Mouse (Mus musculus) embryo, embryonic 10.5 days (tissue): Measurements from ENCODE around the gene Ccdc57.
A peak's percentile ranks its signal among the peaks of the same experiment; 100 is the strongest.
"Not testable (repeated sequence)": the region's sequence is repeated elsewhere in the genome, so short reads cannot be mapped to it uniquely, and the experiment has no call there.

Experiments used
- DNase-seq: peaks from one replicate; pipeline ENCODE4 v3.0.0-alpha.2; 2015; ENCODE audit warnings: low spot score

Gene Ccdc57

DNA sequence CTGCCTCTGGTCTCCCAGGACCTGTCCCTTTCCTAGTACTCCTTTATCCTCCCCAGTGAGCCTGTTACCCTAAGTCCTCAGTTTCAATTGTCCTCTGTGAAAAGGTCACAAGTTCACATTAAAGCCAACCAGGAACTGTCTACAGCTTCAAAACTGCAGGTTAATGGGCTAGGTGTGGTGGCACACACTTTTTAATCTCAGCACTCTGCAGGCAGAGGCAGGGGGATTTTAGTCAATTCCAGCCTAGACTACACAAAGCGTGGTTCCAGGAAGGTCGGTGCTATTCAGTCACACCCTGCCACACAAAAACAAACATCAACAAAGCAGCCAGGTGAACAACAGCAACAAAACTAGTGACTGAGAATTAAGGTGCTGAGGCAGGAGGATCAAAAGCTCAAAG lies 81.1 kb downstream of the Ccdc57 start:
- DNase-seq: no peak

DNA sequence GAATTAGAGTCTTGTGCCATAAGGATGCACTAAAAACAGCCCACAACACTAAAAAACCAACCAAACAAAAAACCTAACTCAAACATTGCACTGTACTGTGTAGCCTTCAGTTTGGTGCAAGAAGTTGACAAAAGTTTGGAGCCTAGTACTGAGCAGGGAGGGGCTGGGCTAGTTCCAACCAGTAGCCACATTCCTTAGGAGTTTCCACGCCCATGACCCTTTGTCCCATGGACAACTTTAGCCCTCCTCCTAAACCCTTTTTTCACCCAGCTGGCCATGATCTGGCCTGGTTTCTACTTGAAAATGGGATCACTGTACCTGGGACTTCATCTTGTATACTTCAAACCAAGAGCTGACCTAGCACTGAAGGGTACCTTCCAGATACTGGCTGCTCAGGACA lies 81.5 kb downstream of the Ccdc57 start:
- no peak for DNase-seq

DNA sequence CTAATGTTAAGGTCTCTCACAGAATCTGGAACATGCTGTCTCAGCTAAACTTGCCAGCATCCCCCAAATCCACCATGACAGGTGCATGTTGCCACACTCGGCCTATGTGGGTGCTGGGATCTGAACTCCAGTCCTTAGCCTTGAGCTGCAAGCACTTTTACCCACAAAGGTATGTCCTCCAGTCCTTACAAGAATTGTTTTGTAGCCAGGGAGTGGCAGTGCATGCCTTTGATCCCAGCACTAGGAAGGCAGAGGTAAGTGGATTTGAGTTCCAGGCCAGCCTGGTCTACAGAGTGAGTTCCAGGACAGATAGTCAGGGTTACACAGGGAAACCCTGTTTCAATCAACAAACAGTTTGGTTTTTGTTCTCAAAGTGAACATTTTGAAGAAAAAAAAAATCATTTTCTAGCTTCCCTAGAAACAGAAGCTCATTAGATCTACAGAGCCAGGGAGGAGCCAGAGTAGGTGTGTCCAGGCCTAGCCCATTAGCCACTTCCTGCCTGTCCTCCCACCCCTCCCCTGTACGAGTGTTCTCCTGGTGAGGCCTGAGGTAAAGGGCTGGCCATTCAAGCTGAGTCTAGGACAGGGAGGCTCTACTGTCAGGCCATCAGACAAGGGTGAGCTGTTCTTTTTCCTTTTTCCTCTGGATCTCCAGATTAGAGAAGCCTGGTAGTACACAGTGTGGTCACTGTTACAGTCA lies 82.2 kb downstream of the Ccdc57 start:
- no peak for DNase-seq

DNA sequence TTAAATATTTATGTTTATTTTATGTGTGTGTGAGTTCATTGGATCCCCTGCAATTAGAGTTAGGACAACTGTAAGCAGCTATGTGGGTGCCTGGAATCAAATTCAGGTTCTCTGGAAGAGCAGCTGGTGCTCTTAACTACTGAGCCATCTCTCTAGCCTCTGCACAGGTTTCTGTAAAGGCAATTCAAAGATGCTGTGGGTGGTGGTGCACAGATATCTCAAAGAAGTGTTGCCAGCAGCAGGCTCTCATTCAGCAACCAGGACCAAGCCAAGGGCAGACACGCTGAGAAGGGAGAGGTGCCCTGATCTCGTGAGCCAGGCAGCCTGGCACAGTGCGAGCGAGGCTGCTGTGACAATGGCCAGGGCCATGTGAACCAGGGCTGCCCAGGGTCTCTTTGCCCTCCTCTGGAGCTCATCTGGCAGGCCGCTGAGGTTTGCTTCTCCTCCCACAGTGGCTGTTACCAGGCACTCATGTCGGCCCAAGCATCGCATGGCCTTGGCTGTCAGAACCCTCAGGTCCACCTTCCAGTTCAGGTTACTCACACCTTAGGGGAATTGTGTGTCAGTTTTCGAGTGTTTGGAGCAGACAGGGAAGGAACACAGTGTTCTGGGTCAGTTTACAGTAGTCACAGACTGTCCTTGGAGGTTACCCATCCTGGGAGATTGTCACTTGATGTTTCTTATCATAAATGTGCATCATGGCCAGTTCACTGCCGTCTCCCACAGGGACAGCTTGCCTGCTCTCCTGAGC lies 85.8 kb downstream of the Ccdc57 start:
- no peak for DNase-seq

DNA sequence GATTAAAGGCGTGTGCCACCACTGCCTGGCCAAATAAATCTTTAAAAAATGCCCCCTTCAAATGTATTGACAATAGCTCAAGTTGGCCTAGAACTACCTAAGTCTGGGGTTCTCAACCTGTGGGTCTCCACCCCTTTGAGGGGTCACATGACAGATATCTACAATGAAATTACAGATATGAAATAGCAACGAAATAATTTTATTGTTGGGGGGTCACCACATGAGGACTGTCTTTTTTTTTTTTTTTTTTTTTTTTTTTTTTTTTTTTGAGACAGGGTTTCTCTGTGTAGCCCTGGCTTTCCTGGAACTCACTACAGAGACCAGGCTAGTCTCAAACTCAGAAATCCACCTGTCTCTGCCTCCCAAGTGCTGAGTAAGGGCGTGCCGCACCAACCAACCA lies 88.3 kb downstream of the Ccdc57 start:
- no peak for DNase-seq

DNA sequence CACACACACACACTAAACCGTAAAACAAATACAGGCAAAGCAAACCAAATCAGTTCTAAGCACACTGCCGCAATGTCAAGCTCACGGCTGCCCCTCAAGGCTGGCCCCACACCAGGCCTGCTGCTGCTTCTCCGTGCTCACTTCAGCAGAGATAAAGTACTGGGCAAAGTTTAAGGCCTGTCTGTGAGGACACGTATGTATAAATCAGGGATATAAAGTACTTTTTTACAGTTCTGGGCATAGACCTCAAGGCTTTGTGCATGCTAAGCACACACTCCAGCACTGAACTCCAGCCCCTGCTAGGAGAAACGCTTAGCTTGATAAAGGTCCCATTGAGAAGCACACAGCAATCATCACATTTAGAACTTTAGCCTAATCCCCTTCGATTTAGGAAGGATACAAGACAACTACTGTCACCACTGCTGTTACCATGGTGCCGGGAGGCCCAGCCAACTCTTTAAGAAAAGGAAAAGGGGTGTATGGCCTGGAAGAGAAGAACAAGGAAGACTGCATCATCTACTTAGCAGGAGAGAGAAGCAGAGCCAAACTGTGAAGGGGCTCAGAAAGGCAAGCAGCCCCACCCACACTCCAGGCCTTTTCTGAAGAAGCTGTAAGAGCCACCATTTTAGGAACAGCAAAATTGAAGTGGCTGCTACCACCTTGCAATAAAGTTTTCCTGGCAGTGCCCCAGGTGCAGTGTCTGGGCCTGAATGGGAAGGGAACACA lies 99.0 kb downstream of the Ccdc57 start:
- peak; percentile 29 for DNase-seq

DNA sequence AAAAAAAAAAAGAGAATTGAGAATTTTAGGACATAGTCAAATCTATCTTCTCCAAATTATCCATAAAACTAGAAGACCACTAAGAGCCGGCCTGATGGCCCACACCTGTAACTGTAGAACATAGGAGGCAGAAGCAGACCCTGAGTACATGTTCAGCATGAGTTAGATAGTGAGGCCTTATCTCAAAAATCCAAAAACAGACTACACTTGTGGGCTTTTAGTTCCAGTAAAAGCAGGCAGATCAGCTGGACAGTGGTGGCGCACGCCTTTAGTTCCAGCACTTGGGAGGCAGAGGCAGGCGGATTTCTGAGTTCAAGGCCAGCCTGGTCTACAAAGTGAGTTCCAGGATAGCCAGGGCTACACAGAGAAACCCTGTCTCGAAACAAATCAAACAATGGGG lies 99.7 kb downstream of the Ccdc57 start:
- DNase-seq: not testable (repeated sequence)

DNA sequence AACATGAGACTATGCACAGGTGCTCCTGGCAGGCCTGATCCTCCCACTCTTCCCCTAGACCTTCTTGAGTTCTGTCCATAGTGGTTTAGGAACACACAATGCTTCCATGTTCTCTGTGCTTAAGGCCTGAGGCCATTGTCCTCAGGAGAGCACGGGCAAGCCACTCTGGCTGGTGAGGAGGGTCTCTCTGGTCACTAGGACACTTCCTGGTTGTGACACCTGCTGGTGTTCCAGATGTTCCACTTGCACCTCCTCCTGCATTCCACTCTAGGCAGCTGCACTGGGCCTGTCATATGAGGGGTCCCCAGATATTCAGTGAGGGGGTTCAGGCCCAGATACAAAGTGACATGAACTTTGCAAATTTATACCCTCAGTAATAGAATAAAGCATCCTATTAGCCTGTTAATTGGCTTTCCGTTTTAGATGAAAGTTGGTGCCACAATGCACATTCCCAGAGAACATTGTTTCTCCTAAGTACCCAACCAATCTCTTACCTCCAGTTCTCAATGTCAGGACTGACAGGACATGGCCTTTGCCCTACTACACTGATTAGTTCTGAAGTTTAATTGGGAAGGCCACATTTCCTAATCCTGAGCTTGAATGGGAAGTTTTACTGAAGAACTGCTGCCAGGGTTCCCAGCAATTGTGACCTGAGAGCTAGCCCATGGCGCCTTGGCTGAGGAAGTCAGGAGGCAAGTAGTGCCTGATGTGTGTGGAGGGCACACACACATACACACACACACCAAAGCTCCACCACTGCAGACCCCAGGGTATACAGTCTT lies 100.8 kb downstream of the Ccdc57 start:
- no peak for DNase-seq

DNA sequence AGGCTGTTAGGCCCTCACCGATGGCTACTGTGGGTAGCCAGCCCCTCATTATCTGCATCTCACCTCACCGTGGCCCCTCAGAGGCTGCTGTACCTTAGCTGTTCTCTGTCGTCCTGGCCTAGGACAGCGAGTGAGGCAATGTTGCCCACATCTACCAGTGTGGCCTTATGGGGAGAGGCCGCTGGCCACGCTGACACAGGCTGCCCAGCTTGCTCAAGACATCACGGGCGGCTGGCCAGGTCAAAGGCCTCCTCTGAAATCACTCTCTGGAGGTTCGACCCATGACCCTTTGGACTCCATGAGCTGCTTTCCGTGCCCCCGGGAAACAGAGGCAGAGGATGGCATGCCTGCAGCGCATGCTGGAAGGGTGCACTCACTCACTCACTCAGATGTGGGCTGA lies 102.0 kb downstream of the Ccdc57 start:
- DNase-seq: no peak

DNA sequence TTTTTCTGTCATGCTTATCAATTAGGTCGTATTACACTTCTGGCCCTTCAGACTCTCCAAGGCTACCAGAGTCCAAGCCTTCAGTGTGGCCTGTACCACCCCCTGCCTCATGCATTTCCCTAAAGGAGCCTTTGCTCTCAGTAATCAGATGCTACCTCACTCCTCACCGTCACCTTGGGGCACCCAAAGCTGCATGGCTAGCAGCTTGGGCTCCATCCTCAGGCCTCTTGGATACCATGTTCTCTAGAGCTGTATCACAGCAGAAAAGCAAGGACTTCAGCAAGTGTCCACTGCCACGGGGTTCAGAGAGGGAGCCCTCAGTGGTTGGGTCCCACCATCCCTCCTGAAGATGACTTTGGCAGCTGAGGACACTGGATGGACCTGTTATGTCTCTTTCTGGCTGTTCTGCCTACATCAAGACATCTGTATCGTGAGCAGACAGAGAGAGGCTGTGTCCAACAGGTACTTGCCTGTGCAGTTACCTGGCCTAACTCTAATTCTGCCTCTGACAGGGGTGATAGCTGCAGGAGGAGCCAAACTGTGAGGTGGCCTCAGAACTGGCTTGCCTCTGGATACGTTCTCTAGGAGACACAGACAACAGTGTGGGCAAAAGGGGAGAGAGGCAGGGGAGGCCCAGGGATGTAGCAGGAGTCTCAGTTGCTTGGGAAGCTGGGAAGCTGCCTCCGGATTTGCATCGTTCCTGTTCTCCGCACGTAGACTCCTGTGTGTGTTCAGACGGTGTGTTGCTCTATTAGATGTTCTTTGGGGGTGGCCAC lies 102.7 kb downstream of the Ccdc57 start:
- DNase-seq: no peak

DNA sequence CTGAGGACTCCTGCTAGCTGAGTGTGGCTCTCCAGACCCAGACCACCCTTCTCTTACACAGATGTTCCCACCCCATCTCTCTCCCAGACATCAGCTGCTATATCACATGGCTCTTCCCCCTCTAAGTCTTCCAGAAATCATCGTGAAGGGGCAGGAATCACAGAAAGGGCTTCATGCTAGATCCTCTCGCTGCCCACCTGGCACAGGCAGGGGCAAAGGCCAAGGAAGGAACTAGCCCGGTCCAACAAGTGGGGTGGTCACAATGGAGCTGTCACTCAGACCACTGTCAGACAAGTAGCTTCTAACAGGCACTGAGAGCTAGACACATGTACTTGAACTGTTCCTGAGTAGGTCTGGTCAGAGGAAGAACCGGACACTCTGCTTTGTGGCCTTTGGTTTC lies 104.3 kb downstream of the Ccdc57 start:
- DNase-seq: no peak

DNA sequence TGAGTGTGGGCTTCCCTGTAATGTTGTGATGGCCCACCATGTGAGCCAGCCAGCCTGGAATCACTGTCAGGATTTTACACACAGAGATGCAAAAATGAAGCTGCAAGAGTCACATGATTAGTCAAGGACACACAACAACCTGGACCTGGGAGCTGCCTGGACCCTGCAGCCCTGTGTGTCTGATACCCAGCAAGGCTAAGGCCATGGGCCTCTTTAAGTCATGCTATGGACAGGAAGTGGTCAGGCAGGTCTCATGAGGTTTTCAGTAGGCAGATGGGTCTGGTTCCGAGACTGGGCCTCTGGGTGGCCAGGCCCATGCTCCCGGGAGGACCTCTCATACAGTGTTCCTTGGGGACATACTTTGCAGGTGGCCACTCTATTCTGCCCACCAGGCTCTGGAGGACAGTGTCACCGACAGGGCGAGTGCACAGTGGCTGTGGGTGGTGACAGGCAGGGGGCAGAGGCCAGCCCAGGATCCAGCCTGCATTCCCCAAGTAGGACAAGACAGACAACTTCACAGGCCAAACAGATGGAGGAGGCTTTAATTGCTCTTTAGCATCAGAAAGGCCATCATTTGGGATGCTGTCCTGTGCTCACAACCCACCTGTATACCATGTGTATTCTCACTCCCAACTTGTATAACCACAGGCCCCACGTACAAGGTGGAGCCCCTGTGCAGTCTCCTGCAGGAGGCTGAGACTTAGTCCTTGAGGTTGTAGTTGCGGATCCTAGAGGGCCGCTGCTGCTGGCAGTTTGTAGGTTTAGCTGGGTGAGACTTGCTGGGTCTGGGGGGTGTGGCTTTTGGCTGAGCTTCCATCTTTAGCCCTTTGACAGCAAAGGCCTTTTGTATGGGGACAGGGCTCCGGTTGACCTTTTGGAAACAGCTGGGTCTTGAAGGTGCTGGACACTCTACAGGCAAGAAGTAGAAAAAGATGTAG lies 106.4 kb downstream of the Ccdc57 start:
- DNase-seq: no peak

DNA sequence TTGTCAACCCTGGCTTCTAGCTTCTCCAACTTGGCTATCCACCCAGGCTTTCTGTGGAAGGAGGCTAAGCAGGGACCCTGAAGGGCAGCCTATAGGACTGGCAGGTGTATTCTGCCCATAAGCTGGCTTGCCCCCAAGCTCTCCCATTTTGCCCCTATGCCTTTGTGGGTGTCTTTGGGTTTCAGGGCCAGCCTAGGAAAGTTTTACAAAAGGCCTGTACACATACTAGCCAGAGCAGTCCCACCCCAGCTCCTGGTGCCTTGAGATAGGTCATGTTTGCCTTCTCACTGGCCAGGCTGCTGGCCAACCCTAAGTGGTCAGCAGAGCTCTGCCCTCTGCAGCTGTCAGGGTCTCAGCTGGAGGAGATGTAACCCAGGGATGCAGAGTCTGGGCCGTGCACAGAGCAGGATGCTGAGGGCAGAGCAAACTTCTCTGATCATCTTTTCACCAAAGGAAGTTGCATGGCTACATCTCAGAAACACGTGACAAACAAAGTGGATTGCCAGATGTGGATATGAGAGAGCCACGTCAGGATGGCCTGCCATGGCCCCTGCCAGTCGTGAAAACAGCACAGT lies 107.3 kb downstream of the Ccdc57 start:
- no peak for DNase-seq

DNA sequence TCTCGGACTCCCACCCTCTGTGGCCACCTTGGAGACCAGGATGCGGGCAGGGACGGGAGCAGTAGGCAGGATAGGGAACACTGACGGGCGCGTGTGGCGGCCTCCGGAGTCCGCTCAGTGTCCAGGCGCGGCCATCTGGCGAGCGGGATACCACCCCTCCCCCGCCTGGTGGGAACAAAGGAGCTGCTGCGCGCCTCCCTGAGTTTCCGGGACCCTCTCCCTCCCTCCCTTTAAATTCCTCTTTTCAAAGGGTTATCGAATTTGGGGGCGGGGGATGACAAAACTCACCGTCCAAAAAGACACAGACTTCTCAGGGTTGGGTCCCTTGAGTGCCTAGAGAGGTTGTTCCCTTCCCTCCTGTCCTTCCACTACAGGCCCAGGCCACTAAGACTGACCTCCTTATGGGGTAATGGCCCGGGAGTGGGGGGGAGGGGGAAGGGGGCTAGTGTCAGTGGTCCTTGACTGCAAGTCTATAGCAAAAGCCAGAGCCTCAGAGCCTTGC lies 107.8 kb downstream of the Ccdc57 start:
- peak; percentile 88 for DNase-seq

DNA sequence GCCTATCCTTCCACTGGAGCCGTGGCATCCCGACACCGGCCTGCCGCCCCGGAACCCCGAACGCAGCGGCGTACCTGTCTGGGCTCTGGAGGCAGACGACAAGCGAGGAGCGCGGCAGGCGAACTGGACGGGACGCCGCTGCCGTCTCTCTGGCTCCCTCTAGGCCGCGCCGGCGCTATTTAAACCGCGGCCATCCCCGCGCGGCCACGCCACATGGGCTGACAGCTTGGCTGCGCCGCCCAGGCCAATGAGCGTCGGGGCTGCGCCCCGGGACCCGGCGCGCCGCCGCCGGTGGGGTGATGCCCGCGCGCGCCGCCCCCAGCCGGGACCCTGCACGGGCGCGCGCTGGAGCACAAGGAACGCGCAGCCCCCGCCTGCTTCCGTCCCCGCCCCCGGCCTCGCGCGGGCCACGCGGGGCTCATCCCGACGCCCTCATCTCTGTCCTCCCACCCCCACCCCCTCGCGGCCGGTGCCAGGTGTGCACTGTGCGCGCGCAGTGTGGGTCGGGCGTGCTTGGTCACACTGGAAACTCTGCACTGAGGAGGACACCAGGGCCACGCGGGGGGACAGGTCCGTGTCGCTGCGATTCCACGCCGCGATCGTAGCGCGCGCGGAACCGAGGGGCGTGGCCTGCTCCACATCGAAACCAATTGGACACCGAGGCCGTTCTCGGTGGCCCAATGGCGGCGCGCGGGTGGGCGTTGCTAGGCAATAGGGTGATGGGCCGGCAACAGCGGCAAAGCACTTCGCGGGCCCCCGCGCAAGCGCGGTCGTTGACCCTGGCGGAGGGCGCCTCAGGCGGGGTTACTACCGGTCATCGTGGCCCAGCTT lies 108.5 kb downstream of the Ccdc57 start, which contains the start of gene Fasn:
Gene Fasn, minus strand, starts transcription at position 592 of the 831 bp plus-strand sequence.
- DNase-seq: peak; percentile 97

DNA sequence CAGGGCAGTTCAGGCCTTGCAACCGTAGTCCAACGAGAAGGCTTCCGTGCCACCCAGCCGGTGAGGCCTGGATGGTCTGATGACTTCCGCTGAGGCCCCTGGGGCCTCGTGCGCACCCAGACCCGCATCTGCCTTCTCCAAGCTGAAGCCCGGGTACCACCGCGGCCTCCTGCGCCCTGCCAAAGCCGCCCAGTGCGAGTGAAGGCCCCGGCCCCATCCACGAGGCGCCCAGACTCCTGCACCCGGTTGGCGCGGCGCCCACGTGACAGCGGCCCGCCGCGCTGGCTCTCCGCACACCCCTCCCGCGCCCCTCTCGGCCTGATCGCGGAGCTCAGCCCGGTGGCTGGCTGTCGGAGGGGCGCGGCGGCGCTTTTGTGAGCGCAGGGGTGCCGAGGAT lies 109.1 kb downstream of the Ccdc57 start:
- DNase-seq: no peak

DNA sequence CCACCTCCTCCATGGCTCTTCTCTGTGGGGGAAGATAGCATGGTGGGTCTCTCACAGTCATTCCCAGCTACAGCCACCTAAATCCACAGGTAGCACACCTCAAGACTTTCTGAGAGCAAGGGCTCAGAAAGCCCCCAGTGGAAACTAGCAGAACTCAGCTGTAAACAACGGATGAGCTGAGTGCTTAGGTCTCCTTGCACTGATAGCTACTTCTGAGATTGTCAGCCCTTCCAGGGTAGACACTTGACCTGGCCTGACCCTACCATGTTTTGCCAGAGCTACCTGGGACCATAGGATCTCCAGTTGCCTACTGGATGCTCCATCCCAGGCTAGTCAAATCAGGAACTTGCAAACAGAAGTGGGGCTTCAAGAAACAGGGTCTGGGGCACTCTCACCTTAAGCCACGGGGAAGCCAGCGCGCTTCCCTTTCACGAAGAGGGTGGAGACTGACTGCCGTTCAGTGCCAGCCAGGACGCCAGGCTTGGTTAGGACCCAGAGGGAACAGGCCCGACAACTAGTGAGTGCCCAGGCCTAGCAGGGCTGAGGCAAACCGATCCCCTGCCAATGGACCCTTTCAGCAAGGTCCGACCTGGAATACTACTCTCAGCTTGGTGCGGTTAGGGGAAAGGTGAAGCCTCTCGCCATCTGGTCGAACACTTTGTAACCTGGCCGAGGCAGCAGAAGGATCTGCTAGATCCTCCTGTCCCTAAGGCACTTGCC lies 109.7 kb downstream of the Ccdc57 start:
- DNase-seq: peak; percentile 22

DNA sequence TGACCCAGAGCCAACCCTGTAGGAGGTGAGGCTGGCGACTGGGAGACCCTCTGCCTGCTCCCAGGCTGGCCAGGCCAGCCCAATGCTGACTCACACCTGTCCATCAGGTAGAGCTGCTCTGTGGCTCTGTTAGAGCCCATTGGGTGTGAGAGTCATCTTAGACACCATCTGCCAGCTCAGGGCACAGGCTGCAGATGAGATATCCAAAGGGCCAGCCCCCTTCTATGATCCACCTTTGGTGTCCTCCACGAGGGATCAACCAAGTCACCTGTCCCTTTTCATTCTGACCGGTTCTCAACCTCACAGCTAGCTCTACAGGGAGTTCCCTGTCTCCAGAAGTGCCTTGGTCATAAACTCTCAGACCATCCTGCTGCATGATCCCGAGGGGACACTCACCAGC lies 110.4 kb downstream of the Ccdc57 start:
- no peak for DNase-seq
